Mouse (Mus musculus): ENCODE measurements around the gene Gm10282. TPM values are rescaled to one million over a fixed set of nuclear protein-coding genes. Genes with fewer than 3 reads are reported as not detected.

Gene Gm10282
- polyA plus RNA-seq, 1 experiment from 2014 or later: 41.0 TPM

DNA sequence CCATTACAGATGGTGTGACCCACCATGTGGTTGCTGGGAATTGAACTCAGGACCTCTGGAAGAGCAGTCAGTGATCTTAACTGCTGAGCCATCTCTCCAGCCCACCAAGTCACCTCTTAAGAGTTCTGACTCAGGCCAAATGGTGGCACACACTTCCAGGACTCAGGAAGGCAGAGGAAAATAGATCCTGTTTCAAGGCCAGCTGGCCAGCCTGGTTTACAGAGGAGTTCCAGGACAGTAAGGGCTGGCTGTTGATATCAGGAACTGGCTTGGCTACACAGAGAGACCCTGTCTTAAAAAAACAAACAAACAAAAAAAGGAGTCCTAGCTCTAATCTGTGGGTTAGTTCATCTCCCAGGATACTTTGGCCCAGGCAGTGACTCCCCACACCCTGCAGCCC lies 32.0 kb upstream of the Gm10282 start:
- Histone ChIP-seq H3K4me3 (no peak overlapping the region), H3K27ac (no peak overlapping the region), H3K4me2 (no peak overlapping the region), H3K9me3 (replicated peaks) (no peaks in the 10 kb centered on the region), H3K9ac (no peak overlapping the region), H3K36me3 (ENCODE audit: poor library complexity, severe bottlenecking) (peaks cover 67% of the 10 kb centered on the region), H3K4me1 (no peaks in the 10 kb centered on the region), H3K27me3 (no peaks in the 10 kb centered on the region)
- ATAC-seq: no peak

DNA sequence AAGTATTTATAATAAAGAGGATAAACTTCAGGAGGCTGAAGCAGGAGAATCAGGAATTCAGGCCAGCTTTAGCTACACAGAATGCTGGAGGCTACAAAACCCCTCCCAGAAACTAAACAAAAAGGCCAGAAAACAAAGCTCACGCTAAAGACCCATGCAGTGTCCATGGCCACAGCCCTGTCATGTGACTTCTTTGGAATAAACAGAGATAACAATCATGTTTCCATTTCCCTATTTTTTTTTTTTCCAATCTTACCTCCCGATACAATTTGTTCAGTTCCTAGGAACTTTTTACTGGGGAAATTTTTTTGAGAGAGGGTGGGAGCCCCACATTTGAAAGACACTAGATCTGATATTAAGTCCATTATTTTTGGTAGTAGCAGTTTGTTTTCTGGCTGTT lies 31.2 kb upstream of the Gm10282 start:
- Histone ChIP-seq H3K4me2 (no peak overlapping the region), H3K27ac (no peak overlapping the region), H3K36me3 (ENCODE audit: poor library complexity, severe bottlenecking) (peaks cover 59% of the 10 kb centered on the region), H3K9ac (no peak overlapping the region), H3K4me3 (no peak overlapping the region), H3K4me1 (no peaks in the 10 kb centered on the region), H3K27me3 (no peaks in the 10 kb centered on the region), H3K9me3 (replicated peaks) (no peaks in the 10 kb centered on the region)
- 87% methylated on average over 2 of the region's 2 CpGs for WGBS
- no peak for ATAC-seq

- Histone ChIP-seq H3K36me3 (ENCODE audit: poor library complexity, severe bottlenecking) (peaks cover 38% of the 10 kb centered on the region), H3K4me3 (no peak overlapping the region), H3K27me3 (no peaks in the 10 kb centered on the region), H3K9ac (no peak overlapping the region), H3K4me1 (no peaks in the 10 kb centered on the region), H3K27ac (no peak overlapping the region), H3K9me3 (replicated peaks) (no peaks in the 10 kb centered on the region), H3K4me2 (no peak overlapping the region)
- ATAC-seq: no peak
- 69% methylated on average over 4 of the region's 4 CpGs for WGBS
These were observed 29.1 kb upstream of the Gm10282 start for GRCm38 (mm10) chr8:72334144-72334641.

GRCm38 (mm10) chr8:72333429-72334143 lies 28.5 kb upstream of the Gm10282 start:
- Histone ChIP-seq H3K27ac (no peak overlapping the region), H3K36me3 (ENCODE audit: poor library complexity, severe bottlenecking) (peaks cover 32% of the 10 kb centered on the region), H3K9ac (no peak overlapping the region), H3K4me2 (no peak overlapping the region), H3K9me3 (replicated peaks) (no peaks in the 10 kb centered on the region), H3K4me1 (no peaks in the 10 kb centered on the region), H3K27me3 (no peaks in the 10 kb centered on the region), H3K4me3 (no peak overlapping the region)
- WGBS: 49% methylated on average over 3 of the region's 3 CpGs
- ATAC-seq: no peak

- Histone ChIP-seq H3K36me3 (ENCODE audit: poor library complexity, severe bottlenecking) (peaks cover 15% of the 10 kb centered on the region), H3K9ac (no peak overlapping the region), H3K27ac (no peak overlapping the region), H3K4me2 (no peak overlapping the region), H3K4me3 (no peak overlapping the region), H3K9me3 (replicated peaks) (no peaks in the 10 kb centered on the region), H3K27me3 (no peaks in the 10 kb centered on the region), H3K4me1 (no peaks in the 10 kb centered on the region)
- no peak for ATAC-seq
- WGBS: 94% methylated on average over 4 of the region's 4 CpGs
These were observed 26.6 kb upstream of the Gm10282 start for GRCm38 (mm10) chr8:72331631-72332030.

- WGBS: 84% methylated on average over 6 of the region's 6 CpGs
- no peak overlapping the region for H3K27ac ChIP-seq
- H3K4me3 ChIP-seq: no peak overlapping the region
- no peak overlapping the region for H3K9ac ChIP-seq
- ATAC-seq: no peak
- H3K36me3 ChIP-seq (ENCODE audit: poor library complexity, severe bottlenecking): peaks cover 10% of the 10 kb centered on the region
- no peak overlapping the region for H3K4me2 ChIP-seq
- H3K4me1 ChIP-seq: no peaks in the 10 kb centered on the region
- no peaks in the 10 kb centered on the region for H3K27me3 ChIP-seq
- H3K9me3 ChIP-seq (replicated peaks): no peaks in the 10 kb centered on the region
These were observed 25.9 kb upstream of the Gm10282 start for GRCm38 (mm10) chr8:72330806-72331516.

GRCm38 (mm10) chr8:72329116-72329515 lies 24.1 kb upstream of the Gm10282 start:
- no peak overlapping the region for H3K4me3 ChIP-seq
- H3K4me1 ChIP-seq: no peaks in the 10 kb centered on the region
- no peak overlapping the region for H3K9ac ChIP-seq
- no peaks in the 10 kb centered on the region for H3K27me3 ChIP-seq
- H3K4me2 ChIP-seq: no peak overlapping the region
- no peak overlapping the region for H3K27ac ChIP-seq
- H3K9me3 ChIP-seq (replicated peaks): no peaks in the 10 kb centered on the region
- no peaks in the 10 kb centered on the region for H3K36me3 ChIP-seq (ENCODE audit: poor library complexity, severe bottlenecking)
- no peak for ATAC-seq
- WGBS: 93% methylated on average over 3 of the region's 3 CpGs

GRCm38 (mm10) chr8:72324708-72325107 lies 19.6 kb upstream of the Gm10282 start:
- Histone ChIP-seq H3K4me3 (no peak overlapping the region), H3K9me3 (replicated peaks) (no peaks in the 10 kb centered on the region), H3K4me2 (no peak overlapping the region), H3K27me3 (peaks cover 38% of the 10 kb centered on the region), H3K27ac (no peak overlapping the region), H3K36me3 (ENCODE audit: poor library complexity, severe bottlenecking) (no peaks in the 10 kb centered on the region), H3K9ac (no peak overlapping the region), H3K4me1 (peaks cover 5% of the 10 kb centered on the region)
- no peak for ATAC-seq
- 92% methylated on average over 2 of the region's 2 CpGs for WGBS

DNA sequence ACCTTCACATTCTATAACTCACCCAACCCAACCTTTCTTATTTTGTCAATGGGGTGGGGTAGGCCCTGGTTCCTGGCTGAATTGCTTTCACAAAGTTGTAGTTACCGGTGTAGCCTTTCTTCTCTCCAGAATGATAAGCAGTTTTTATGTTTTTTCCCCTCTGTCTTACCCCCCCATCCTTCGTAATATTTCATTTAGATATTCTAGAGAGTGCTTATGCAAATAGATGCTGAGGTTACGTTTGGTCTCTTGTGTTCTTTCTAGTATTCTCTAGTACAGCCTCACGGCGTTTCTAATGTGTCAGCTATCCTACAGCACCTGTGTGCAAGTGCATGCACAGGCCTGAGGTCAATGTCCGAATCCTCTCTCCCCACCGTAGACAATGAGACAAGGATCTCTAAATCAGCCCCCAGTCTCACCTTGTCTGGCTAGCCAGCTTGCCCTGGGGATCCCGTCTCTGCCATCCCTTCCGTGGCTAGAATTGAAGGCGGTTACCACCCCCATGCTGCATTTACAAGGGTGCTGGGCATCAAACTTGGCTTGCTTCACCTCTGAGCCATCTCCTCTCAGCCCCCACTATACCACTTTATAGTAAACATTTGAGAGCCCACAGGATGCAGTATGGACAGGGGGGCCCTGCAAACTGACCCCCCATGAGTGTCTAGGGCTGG lies 19.1 kb upstream of the Gm10282 start:
- 84% methylated on average over 10 of the region's 10 CpGs for WGBS

GRCm38 (mm10) chr8:72323131-72323725 lies 18.2 kb upstream of the Gm10282 start:
- peaks cover 18% of the 10 kb centered on the region for H3K4me1 ChIP-seq
- ATAC-seq: no peak
- H3K9me3 ChIP-seq (replicated peaks): no peaks in the 10 kb centered on the region
- peaks cover 50% of the 10 kb centered on the region for H3K27me3 ChIP-seq
- H3K4me3 ChIP-seq: no peak overlapping the region
- no peak overlapping the region for H3K27ac ChIP-seq
- no peaks in the 10 kb centered on the region for H3K36me3 ChIP-seq (ENCODE audit: poor library complexity, severe bottlenecking)
- H3K4me2 ChIP-seq: no peak overlapping the region
- H3K9ac ChIP-seq: no peak overlapping the region
- WGBS: 63% methylated on average over 6 of the region's 6 CpGs

More for the DNA sequence above, 19.1 kb upstream of the Gm10282 start:
- H3K27ac ChIP-seq: no peak overlapping the region
- ATAC-seq: no peak
- H3K4me2 ChIP-seq: no peak overlapping the region
- H3K27me3 ChIP-seq: peaks cover 43% of the 10 kb centered on the region
- H3K9me3 ChIP-seq (replicated peaks): no peaks in the 10 kb centered on the region
- H3K9ac ChIP-seq: no peak overlapping the region
- H3K4me1 ChIP-seq: peaks cover 10% of the 10 kb centered on the region
- H3K36me3 ChIP-seq (ENCODE audit: poor library complexity, severe bottlenecking): no peaks in the 10 kb centered on the region
- H3K4me3 ChIP-seq: no peak overlapping the region

GRCm38 (mm10) chr8:72322471-72322889 lies 17.4 kb upstream of the Gm10282 start:
- no peaks in the 10 kb centered on the region for H3K9me3 ChIP-seq (replicated peaks)
- no peak for ATAC-seq
- H3K9ac ChIP-seq: no peak overlapping the region
- H3K4me2 ChIP-seq: no peak overlapping the region
- H3K27me3 ChIP-seq: peaks cover 51% of the 10 kb centered on the region
- 77% methylated on average over 7 of the region's 7 CpGs for WGBS
- no peak overlapping the region for H3K27ac ChIP-seq
- H3K36me3 ChIP-seq (ENCODE audit: poor library complexity, severe bottlenecking): no peaks in the 10 kb centered on the region
- H3K4me1 ChIP-seq: peaks cover 18% of the 10 kb centered on the region
- H3K4me3 ChIP-seq: no peak overlapping the region

Data from forebrain, embryonic 13.5 days (tissue).